Mouse (Mus musculus) testis, adult 2 months (tissue): ENCODE measurements around the gene Rad9b. TPM values are rescaled to one million over a fixed set of nuclear protein-coding genes. Genes with fewer than 3 reads are reported as not detected.

Experiments
- H3K27ac ChIP-seq: fragments of 200-500 bp; 2 replicates; pipeline ENCODE4 v1.5.1; 2012; ENCODE audit warnings: low read depth, low read length; ENCODE audit not compliant: control insufficient read depth, insufficient read depth
- H3K27me3 ChIP-seq: fragments of 200-500 bp; 2 replicates; pipeline ENCODE4 v1.6.1; 2012; ENCODE audit warnings: mild to moderate bottlenecking, low read length, moderate library complexity; ENCODE audit not compliant: control insufficient read depth, insufficient read depth
- H3K36me3 ChIP-seq: fragments of 200-500 bp; 2 replicates; pipeline ENCODE4 v1.6.1; 2012; ENCODE audit warnings: mild to moderate bottlenecking, low read length; ENCODE audit not compliant: control insufficient read depth, insufficient read depth
- H3K4me1 ChIP-seq: fragments of 200-500 bp; 2 replicates; pipeline ENCODE4 v1.6.1; 2012; ENCODE audit warnings: low read length; ENCODE audit not compliant: control insufficient read depth, insufficient read depth
- H3K4me3 ChIP-seq: fragments of 200-500 bp; 2 replicates; pipeline ENCODE4 v1.5.1; 2012; ENCODE audit warnings: low read depth, mild to moderate bottlenecking, low read length, moderate library complexity, mixed read lengths; ENCODE audit not compliant: control insufficient read depth
- CTCF ChIP-seq: fragments of 200-500 bp; IDR thresholded peaks from 2 replicates; pipeline ENCODE4 v1.5.1; 2012; ENCODE audit warnings: low read depth, mild to moderate bottlenecking, inconsistent platforms, low read length, moderate library complexity; ENCODE audit not compliant: control insufficient read depth, insufficient read depth, insufficient replicate concordance
- POLR2A ChIP-seq: fragments of 200-500 bp; IDR thresholded peaks from 2 replicates; pipeline ENCODE4 v1.6.1; 2012; ENCODE audit warnings: low read depth, mild to moderate bottlenecking, inconsistent platforms, low read length, moderate library complexity; ENCODE audit not compliant: control insufficient read depth
- polyA plus RNA-seq: library from polyadenylated mRNA; depleted of rRNA; stranded (reverse); fragments of >200 nt; gene quantifications from 2 replicates; pipeline ENCODE4 v1.2.3, GENCODE M21; 2012; rRNA removed

Rad9b gene
- polyA plus RNA-seq = 23.1 and 28.0 TPM in 2 replicates

- Histone ChIP-seq H3K4me3 (peak within 1 kb of the TSS; percentile 90), H3K27me3 (no peaks in the 10 kb centered on the region), H3K36me3 (no peaks in the 10 kb centered on the region; the same call in none of the 2 replicates), H3K27ac (peak within 1 kb of the TSS; percentile 72), H3K4me1 (no peaks in the 10 kb centered on the region; the same call in 1 of the 2 replicates)
- peak; percentile 89 for TF ChIP-seq POLR2A
- TF ChIP-seq CTCF = no peak
These were observed at the start of gene Rad9b, which contains the start of gene Vps29 for GRCm38 (mm10) chr5:122353807-122354491. Rad9b (minus strand) TSS chr5:122354233. Vps29 (plus strand) TSS chr5:122354369.

GRCm38 (mm10) chr5:122403362-122403761 is 49.3 kb upstream of the Rad9b start:
- H3K4me3 ChIP-seq = no peak overlapping the region
- H3K4me1 ChIP-seq = peaks cover 2% of the 10 kb centered on the region
- TF ChIP-seq CTCF = no peak
- no peak for TF ChIP-seq POLR2A
- no peak overlapping the region for H3K27ac ChIP-seq
- no peaks in the 10 kb centered on the region for H3K27me3 ChIP-seq
- H3K36me3 ChIP-seq = no peaks in the 10 kb centered on the region

GRCm38 (mm10) chr5:122402772-122403171 is 48.7 kb upstream of the Rad9b start:
- H3K4me3 ChIP-seq = no peak overlapping the region
- H3K4me1 ChIP-seq = peaks cover 2% of the 10 kb centered on the region
- no peaks in the 10 kb centered on the region for H3K27me3 ChIP-seq
- no peak overlapping the region for H3K27ac ChIP-seq
- TF ChIP-seq POLR2A (no peak), CTCF (no peak)
- no peaks in the 10 kb centered on the region for H3K36me3 ChIP-seq

- Histone ChIP-seq H3K4me3 (no peak overlapping the region), H3K4me1 (peaks cover 2% of the 10 kb centered on the region), H3K36me3 (no peaks in the 10 kb centered on the region), H3K27ac (no peak overlapping the region), H3K27me3 (no peaks in the 10 kb centered on the region)
- TF ChIP-seq POLR2A (no peak), CTCF (no peak)
These were observed 48.1 kb upstream of the Rad9b start for GRCm38 (mm10) chr5:122402160-122402559.

GRCm38 (mm10) chr5:122401303-122401640 is 47.2 kb upstream of the Rad9b start:
- Histone ChIP-seq H3K4me1 (peaks cover 5% of the 10 kb centered on the region), H3K27ac (no peak overlapping the region), H3K27me3 (no peaks in the 10 kb centered on the region), H3K4me3 (no peak overlapping the region), H3K36me3 (no peaks in the 10 kb centered on the region)
- peak; percentile 89 for TF ChIP-seq CTCF
- no peak for TF ChIP-seq POLR2A

GRCm38 (mm10) chr5:122400628-122401302 is 46.7 kb upstream of the Rad9b start:
- Histone ChIP-seq H3K4me3 (no peak overlapping the region), H3K36me3 (no peaks in the 10 kb centered on the region)

GRCm38 (mm10) chr5:122399871-122400270 is 45.8 kb upstream of the Rad9b start:
- no peaks in the 10 kb centered on the region for H3K36me3 ChIP-seq
- H3K27me3 ChIP-seq = no peaks in the 10 kb centered on the region
- H3K27ac ChIP-seq = no peak overlapping the region
- no peak overlapping the region for H3K4me3 ChIP-seq
- peaks cover 5% of the 10 kb centered on the region for H3K4me1 ChIP-seq
- TF ChIP-seq POLR2A = no peak
- no peak for TF ChIP-seq CTCF

More at GRCm38 (mm10) chr5:122400628-122401302, 46.7 kb upstream of the Rad9b start:
- H3K27ac ChIP-seq = peak overlapping the region; percentile 68; the same call in 1 of the 2 replicates
- TF ChIP-seq CTCF (no peak), POLR2A (no peak)
- peaks cover 5% of the 10 kb centered on the region for H3K4me1 ChIP-seq
- H3K27me3 ChIP-seq = no peaks in the 10 kb centered on the region
